Mouse (Mus musculus) hindbrain, embryonic 16.5 days (tissue): Measurements from ENCODE around the gene Zfpm1. TPM values are rescaled to one million over a fixed set of nuclear protein-coding genes. Genes with fewer than 3 reads are reported as not detected.

Source experiments
- ATAC-seq: fragments of 200-750 bp; cut with Nextera tagmentation; 2 replicates; pipeline ENCODE4 v1.8.0; 2017; ENCODE audit warnings: moderate TSS enrichment, moderate library complexity
- H3K27ac ChIP-seq: fragments of 300-500 bp; sonication (generic); 2 replicates; pipeline ENCODE4 v1.5.1; 2014; ENCODE audit warnings: low read depth, mild to moderate bottlenecking, control low read depth, low read length, moderate library complexity
- H3K27me3 ChIP-seq: fragments of 300-500 bp; sonication (generic); replicated peaks from 2 replicates; pipeline ENCODE4 v1.6.1; 2014; ENCODE audit warnings: low read length; ENCODE audit not compliant: control insufficient read depth, insufficient read depth
- H3K36me3 ChIP-seq: fragments of 300-500 bp; sonication (generic); 2 replicates; pipeline ENCODE4 v1.6.1; 2014; ENCODE audit warnings: mild to moderate bottlenecking, low read length, moderate library complexity, mixed read lengths; ENCODE audit not compliant: control insufficient read depth, insufficient read depth
- H3K4me1 ChIP-seq: fragments of 300-500 bp; sonication (generic); 2 replicates; pipeline ENCODE4 v1.6.1; 2014; ENCODE audit warnings: low read depth, low read length; ENCODE audit not compliant: control insufficient read depth, insufficient read depth
- H3K4me2 ChIP-seq: fragments of 300-500 bp; sonication (generic); 2 replicates; pipeline ENCODE4 v1.6.1; 2014; ENCODE audit warnings: mild to moderate bottlenecking, low read length, control low read depth, moderate library complexity
- H3K4me3 ChIP-seq: fragments of 300-500 bp; sonication (generic); 2 replicates; pipeline ENCODE4 v1.5.1; 2014; ENCODE audit warnings: mild to moderate bottlenecking, low read length, control low read depth, moderate library complexity
- H3K9ac ChIP-seq: fragments of 300-500 bp; sonication (generic); 2 replicates; pipeline ENCODE4 v1.6.1; 2014; ENCODE audit warnings: low read depth, mild to moderate bottlenecking, control low read depth, low read length, moderate library complexity
- H3K9me3 ChIP-seq: fragments of 300-500 bp; sonication (generic); 2 replicates; pipeline ENCODE4 v1.6.1; 2014; ENCODE audit warnings: mild to moderate bottlenecking, low read length, moderate library complexity; ENCODE audit not compliant: control insufficient read depth
- WGBS: fragments of 180-500 bp; shearing (Covaris S2); extraction: QIAGEN DNeasy Blood & Tissue Kit; methylation state at CpG from one replicate; pipeline ENCODE4 v1.1.7; 2014; 5-methylcytosine and 5-hydroxymethylcytosine counted together
- polyA plus RNA-seq: library from polyadenylated mRNA; unstranded; fragments of >200 nt; fragmentation: Nextera tagmentation; extraction: Ambion mirVana; gene quantifications from 2 replicates; pipeline ENCODE4 v1.2.1, GENCODE M21; 2015

The Zfpm1 gene
- polyA plus RNA-seq, 1 experiment from 2014 or later: 0.75 TPM

DNA sequence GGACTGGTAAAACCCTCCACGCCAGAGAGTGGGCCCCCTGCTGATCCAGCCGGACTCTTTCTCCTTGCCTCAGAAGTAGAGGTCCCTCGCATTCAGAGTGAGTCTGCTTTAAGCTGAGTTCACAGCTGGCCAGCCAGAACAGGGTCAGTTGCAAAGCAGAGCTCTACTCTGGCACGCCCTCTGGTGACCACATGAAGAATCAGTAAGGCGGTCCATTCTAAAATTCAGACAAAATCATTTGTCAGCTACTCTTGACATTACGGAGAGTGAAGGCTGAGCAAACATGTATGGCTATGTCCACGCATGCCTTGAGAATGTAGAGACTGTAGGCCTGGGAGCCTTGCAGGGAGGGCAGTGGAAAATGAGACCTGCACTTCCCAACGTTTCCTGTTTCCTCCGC lies 87.7 kb downstream of the Zfpm1 start:
- 13% methylated on average over 9 of the region's 9 CpGs for WGBS
- Histone ChIP-seq H3K36me3 (no peaks in the 10 kb centered on the region), H3K27ac (no peak overlapping the region), H3K9ac (no peak overlapping the region), H3K27me3 (no peaks in the 10 kb centered on the region), H3K4me2 (no peak overlapping the region), H3K4me3 (no peak overlapping the region), H3K4me1 (no peaks in the 10 kb centered on the region), H3K9me3 (no peaks in the 10 kb centered on the region)
- peak; percentile 64 for ATAC-seq

DNA sequence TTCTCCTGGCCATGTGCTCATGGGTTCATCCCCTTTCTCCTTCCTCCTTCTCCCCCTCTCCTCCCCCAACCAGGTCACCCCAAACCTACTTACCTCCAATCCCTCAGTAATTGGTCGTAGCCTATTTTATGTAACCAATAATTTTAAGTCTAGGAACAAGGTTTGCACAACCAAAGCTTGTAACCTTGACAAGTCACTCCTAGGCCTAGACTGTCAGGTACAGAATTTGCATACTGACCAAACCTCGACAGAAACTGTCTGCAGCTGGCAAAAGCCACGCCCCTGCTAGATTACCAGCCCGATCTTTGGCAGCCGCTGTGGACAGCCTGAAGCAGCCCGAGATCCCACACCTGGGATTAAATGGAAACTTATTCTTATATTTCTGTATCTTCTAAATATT lies 89.8 kb downstream of the Zfpm1 start:
- H3K27me3 ChIP-seq: no peaks in the 10 kb centered on the region
- H3K9me3 ChIP-seq: no peaks in the 10 kb centered on the region
- 77% methylated on average over 6 of the region's 6 CpGs for WGBS
- H3K36me3 ChIP-seq: no peaks in the 10 kb centered on the region
- H3K4me3 ChIP-seq: no peak overlapping the region
- no peak overlapping the region for H3K4me2 ChIP-seq
- peaks cover 3% of the 10 kb centered on the region for H3K4me1 ChIP-seq
- H3K27ac ChIP-seq: no peak overlapping the region
- H3K9ac ChIP-seq: no peak overlapping the region
- no peak for ATAC-seq

DNA sequence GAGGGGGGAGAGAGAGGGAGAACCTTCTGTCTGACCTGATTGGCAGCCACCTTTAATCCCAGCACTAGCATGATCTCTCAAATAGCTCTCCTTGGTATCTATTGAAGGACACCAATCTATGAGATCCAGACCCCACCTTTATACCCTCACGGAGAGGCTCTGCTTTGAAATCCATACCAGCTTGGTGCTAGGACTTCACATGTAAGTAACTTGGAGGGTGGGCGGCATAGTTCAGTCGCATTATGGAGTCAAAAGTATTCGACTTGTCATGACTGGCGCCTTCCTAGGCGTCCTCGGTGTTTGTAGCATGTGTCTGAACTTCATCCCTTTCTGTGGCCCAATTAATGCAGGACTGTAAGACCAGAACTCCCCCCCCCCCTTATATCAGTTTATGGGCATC lies 93.4 kb downstream of the Zfpm1 start:
- no peak for ATAC-seq
- Histone ChIP-seq H3K9ac (no peak overlapping the region), H3K4me3 (no peak overlapping the region; the same call in 1 of the 2 replicates), H3K9me3 (no peaks in the 10 kb centered on the region), H3K4me2 (peak overlapping the region; percentile 66), H3K27ac (no peak overlapping the region), H3K4me1 (peaks cover 15% of the 10 kb centered on the region), H3K27me3 (no peaks in the 10 kb centered on the region), H3K36me3 (no peaks in the 10 kb centered on the region; the same call in 1 of the 2 replicates)
- 98% methylated on average over 7 of the region's 7 CpGs for WGBS

DNA sequence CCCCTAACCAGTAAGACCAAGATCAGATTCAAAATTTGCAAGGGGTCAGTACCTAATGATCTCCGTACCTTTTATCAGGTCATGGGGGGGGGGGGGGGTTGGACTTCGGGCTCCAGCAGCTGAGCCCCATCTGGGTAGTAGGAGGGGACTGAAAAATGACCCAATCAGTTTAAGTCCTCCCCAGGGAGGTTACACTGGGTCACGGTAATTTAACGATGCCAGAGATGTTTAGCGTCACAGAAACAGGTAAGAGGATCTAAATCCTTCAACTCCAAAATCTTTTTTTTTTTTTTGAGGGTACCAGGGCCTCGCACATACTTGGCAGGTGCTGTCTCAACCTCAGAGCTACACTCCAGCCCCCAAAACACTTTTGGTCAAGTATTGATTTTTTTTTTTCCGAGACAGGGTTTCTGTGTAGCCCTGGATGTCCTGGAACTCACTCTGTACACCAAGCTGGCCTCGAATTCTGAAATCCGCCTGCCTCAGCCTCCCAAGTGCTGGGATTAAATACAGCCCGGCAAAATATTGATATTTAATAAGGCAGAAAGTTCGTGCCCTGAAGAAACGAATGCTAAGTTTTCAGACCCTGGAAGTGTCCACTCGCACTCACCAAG lies 93.9 kb downstream of the Zfpm1 start:
- 28% methylated on average over 13 of the region's 13 CpGs for WGBS
- ATAC-seq: peak; percentile 44
- H3K9me3 ChIP-seq: no peaks in the 10 kb centered on the region
- H3K36me3 ChIP-seq: no peaks in the 10 kb centered on the region; the same call in 1 of the 2 replicates
- H3K4me2 ChIP-seq: peak overlapping the region; percentile 66
- H3K9ac ChIP-seq: peak overlapping the region; percentile 58
- no peaks in the 10 kb centered on the region for H3K27me3 ChIP-seq
- H3K4me1 ChIP-seq: peaks cover 15% of the 10 kb centered on the region
- peak overlapping the region; percentile 90 for H3K4me3 ChIP-seq
- H3K27ac ChIP-seq: peak overlapping the region; percentile 40; the same call in 1 of the 2 replicates

DNA sequence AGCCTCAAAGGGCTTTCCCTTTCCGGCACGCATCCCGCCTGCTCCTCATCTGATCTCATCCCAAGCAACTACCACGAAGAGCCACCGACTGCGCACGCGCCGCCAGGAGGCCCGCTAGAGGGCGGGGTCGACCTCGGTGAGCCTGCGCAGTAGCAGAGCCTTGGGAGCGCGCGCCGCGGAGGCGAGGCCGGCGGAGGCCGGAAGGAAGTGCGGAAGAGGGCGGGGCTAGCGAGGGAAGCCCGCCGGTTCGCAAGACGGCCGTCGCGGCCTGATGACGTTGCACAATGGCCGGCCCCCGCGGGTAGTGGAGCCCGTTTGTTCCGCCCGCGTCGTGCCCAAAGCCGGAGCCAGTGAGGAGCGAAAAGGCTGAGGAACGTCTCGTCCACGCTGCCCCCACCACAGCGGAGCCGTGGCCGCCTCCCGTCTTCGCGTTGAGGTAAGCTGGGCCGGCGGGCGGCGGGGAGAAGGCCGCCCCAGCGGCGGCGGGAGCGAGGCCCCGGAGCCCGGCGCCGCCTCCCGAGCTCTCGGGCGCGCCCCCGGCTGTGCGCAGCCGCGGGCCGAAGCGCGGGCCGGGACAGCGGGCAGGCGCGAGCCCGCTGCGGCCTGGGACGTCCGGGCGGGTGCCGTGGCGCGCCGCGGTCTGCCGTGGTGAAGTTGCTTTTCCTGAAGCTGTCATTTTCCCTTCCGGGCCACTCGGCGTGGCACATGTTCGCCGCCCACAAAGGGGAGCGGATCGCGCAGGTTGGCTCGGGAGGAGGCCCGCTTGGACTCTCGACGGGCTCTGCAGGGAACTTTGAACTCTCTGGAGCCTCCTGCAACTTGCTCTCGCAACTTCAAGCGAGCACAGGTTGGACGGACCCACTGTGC lies 94.7 kb downstream of the Zfpm1 start, which contains the start of gene Zc3h18:
Zc3h18 (plus strand) TSS at position 245 of the 867 bp plus-strand sequence.
- peak within 1 kb of the TSS; percentile 94 for H3K9ac ChIP-seq
- ATAC-seq: peak; percentile 96
- H3K9me3 ChIP-seq: no peaks in the 10 kb centered on the region
- H3K4me2 ChIP-seq: peak within 1 kb of the TSS; percentile 80
- under 1% methylated on average over 82 of the region's 107 CpGs for WGBS
- no peaks in the 10 kb centered on the region for H3K27me3 ChIP-seq
- peaks cover 15% of the 10 kb centered on the region for H3K4me1 ChIP-seq
- H3K4me3 ChIP-seq: peak within 1 kb of the TSS; percentile 90
- H3K36me3 ChIP-seq: no peaks in the 10 kb centered on the region; the same call in 1 of the 2 replicates
- H3K27ac ChIP-seq: peak within 1 kb of the TSS; percentile 91

DNA sequence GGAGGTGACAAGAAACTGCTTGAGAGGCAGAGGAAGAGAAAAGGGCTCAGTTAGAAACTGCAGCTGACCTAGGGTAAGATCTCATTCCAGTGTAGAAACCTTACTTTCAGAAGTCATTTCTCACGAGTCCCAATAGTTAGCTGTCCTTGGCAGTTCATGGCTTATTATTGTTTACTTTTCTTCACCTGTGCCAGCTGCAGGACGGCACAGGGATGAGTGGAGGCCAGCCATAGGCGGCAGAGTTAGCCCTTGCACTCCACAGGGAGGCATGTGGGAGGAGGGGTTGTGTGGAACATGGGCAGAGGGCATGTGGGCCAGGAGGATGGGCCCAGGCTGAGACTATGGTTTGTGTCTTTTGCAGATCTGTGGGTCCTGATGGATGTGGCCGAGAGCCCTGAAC lies 101.1 kb downstream of the Zfpm1 start:
- Histone ChIP-seq H3K9me3 (no peaks in the 10 kb centered on the region), H3K36me3 (peaks cover 22% of the 10 kb centered on the region), H3K4me3 (no peak overlapping the region), H3K27me3 (no peaks in the 10 kb centered on the region), H3K4me2 (no peak overlapping the region), H3K4me1 (peaks cover 2% of the 10 kb centered on the region), H3K27ac (no peak overlapping the region), H3K9ac (no peak overlapping the region)
- no peak for ATAC-seq
- 87% methylated on average over 4 of the region's 4 CpGs for WGBS

Other genes with a start within 250 kb of the Zfpm1 start
- 0.39 and 0.60 TPM in 2 replicates for gene Trhr2, start 78.6 kb downstream of the Zfpm1 start, polyA plus RNA-seq
- gene Zc3h18, start 94.5 kb downstream of the Zfpm1 start, polyA plus RNA-seq: 28.8 and 31.8 TPM in 2 replicates
- gene Il17c, start 139.9 kb downstream of the Zfpm1 start, polyA plus RNA-seq: not detected in 2 replicates
- gene Cyba, start 150.8 kb downstream of the Zfpm1 start, polyA plus RNA-seq: 38.3 and 41.6 TPM in 2 replicates
- 70.1 and 87.7 TPM in 2 replicates for gene Mvd, start 161.3 kb downstream of the Zfpm1 start, polyA plus RNA-seq
- gene Snai3, start 178.6 kb downstream of the Zfpm1 start, polyA plus RNA-seq: 0.12 TPM in 1 of 2 replicates, not detected in the other
- gene Rnf166, start 193.9 kb downstream of the Zfpm1 start, polyA plus RNA-seq: 30.9 and 32.5 TPM in 2 replicates
- gene Ctu2, start 194.0 kb downstream of the Zfpm1 start, polyA plus RNA-seq: 78.5 and 85.1 TPM in 2 replicates